Mouse (Mus musculus) intestine, postnatal 0 days (tissue): ENCODE measurements around the gene Mfsd6. TPM values are rescaled to one million over a fixed set of nuclear protein-coding genes. Genes with fewer than 3 reads are reported as not detected.
"Not testable (repeated sequence)": the region's sequence is repeated elsewhere in the genome, so short reads cannot be mapped to it uniquely, and the experiment has no call there.

ENCODE experiments used
- ATAC-seq: fragments of 200-750 bp; cut with Nextera tagmentation; 2 replicates; pipeline ENCODE4 v1.8.0; 2017; ENCODE audit warnings: mild to moderate bottlenecking, moderate TSS enrichment, moderate library complexity
- H3K27ac ChIP-seq: fragments of 300-500 bp; sonication (generic); 2 replicates; pipeline ENCODE4 v1.5.1; 2014; ENCODE audit warnings: mild to moderate bottlenecking, low read depth, low read length, moderate library complexity
- H3K27me3 ChIP-seq: fragments of 300-500 bp; sonication (generic); replicated peaks from 2 replicates; pipeline ENCODE4 v1.6.1; 2014; ENCODE audit warnings: low read length, mixed read lengths; ENCODE audit not compliant: control insufficient read depth, insufficient read depth
- H3K36me3 ChIP-seq: fragments of 300-500 bp; sonication (generic); 2 replicates; pipeline ENCODE4 v1.6.1; 2014; ENCODE audit warnings: mild to moderate bottlenecking, moderate library complexity; ENCODE audit not compliant: control insufficient read depth, insufficient read depth
- H3K4me1 ChIP-seq: fragments of 300-500 bp; sonication (generic); replicated peaks from 2 replicates; pipeline ENCODE4 v1.6.1; 2014; ENCODE audit warnings: antibody characterized with exemption, low read length, mixed read lengths; ENCODE audit not compliant: control insufficient read depth, insufficient read depth
- H3K4me2 ChIP-seq: fragments of 300-500 bp; sonication (generic); replicated peaks from 2 replicates; pipeline ENCODE4 v1.6.1; 2014; ENCODE audit warnings: low read depth, mild to moderate bottlenecking, moderate library complexity
- H3K4me3 ChIP-seq: fragments of 300-500 bp; sonication (generic); 2 replicates; pipeline ENCODE4 v1.5.1; 2014; ENCODE audit warnings: low read depth, low read length
- H3K9ac ChIP-seq: fragments of 300-500 bp; sonication (generic); 2 replicates; pipeline ENCODE4 v1.6.1; 2014; ENCODE audit warnings: mild to moderate bottlenecking, low read depth, low read length
- H3K9me3 ChIP-seq: fragments of 300-500 bp; sonication (generic); 2 replicates; pipeline ENCODE4 v1.6.1; 2016; ENCODE audit warnings: mixed run types; ENCODE audit not compliant: control insufficient read depth
- CTCF ChIP-seq: sonication (generic); IDR thresholded peaks from 2 replicates; pipeline ENCODE4 v1.5.1; 2016; ENCODE audit warnings: low read depth, mild to moderate bottlenecking, control low read depth, antibody characterized with exemption, moderate library complexity
- WGBS: fragments of 180-500 bp; shearing (Covaris S2); extraction: QIAGEN DNeasy Blood & Tissue Kit; methylation state at CpG from one replicate; pipeline ENCODE4 v1.1.7; 2014; 5-methylcytosine and 5-hydroxymethylcytosine counted together
- polyA plus RNA-seq: library from polyadenylated mRNA; unstranded; fragments of >200 nt; fragmentation: Nextera tagmentation; extraction: Ambion mirVana; gene quantifications from 2 replicates; pipeline ENCODE4 v1.2.1, GENCODE M21; 2015

The Mfsd6 gene
- polyA plus RNA-seq, 1 experiment from 2014 or later, result 9.1 TPM

- Histone ChIP-seq H3K9me3 (no peaks in the 10 kb centered on the region), H3K27me3 (no peaks in the 10 kb centered on the region), H3K4me2 (no peak overlapping the region), H3K36me3 (no peaks in the 10 kb centered on the region), H3K4me3 (no peak overlapping the region), H3K4me1 (no peaks in the 10 kb centered on the region), H3K27ac (no peak overlapping the region), H3K9ac (no peak overlapping the region)
- TF ChIP-seq CTCF, result no peak
- no peak for ATAC-seq
- whole genome bisulfite sequencing, result 88% methylated on average over 1 of the region's 1 CpGs
Measured at GRCm38 (mm10) chr1:52714451-52714850, 12.8 kb downstream of the Mfsd6 start.

- WGBS, result 48% methylated on average over 3 of the region's 3 CpGs
- no peak overlapping the region for H3K4me3 ChIP-seq
- H3K9ac ChIP-seq, result no peak overlapping the region
- no peaks in the 10 kb centered on the region for H3K9me3 ChIP-seq
- no peaks in the 10 kb centered on the region for H3K27me3 ChIP-seq
- H3K27ac ChIP-seq, result no peak overlapping the region
- no peaks in the 10 kb centered on the region for H3K4me1 ChIP-seq
- TF ChIP-seq CTCF, result no peak
- no peak for ATAC-seq
- no peak overlapping the region for H3K4me2 ChIP-seq
- H3K36me3 ChIP-seq, result no peaks in the 10 kb centered on the region
Measured at GRCm38 (mm10) chr1:52714021-52714420, 13.2 kb downstream of the Mfsd6 start.

- no peaks in the 10 kb centered on the region for H3K9me3 ChIP-seq
- no peak overlapping the region for H3K27ac ChIP-seq
- no peaks in the 10 kb centered on the region for H3K27me3 ChIP-seq
- no peak for ATAC-seq
- no peak overlapping the region for H3K4me2 ChIP-seq
- peaks cover 7% of the 10 kb centered on the region; the same call in 1 of the 2 replicates for H3K36me3 ChIP-seq
- no peak for TF ChIP-seq CTCF
- H3K4me3 ChIP-seq, result no peak overlapping the region
- no peaks in the 10 kb centered on the region for H3K4me1 ChIP-seq
- H3K9ac ChIP-seq, result no peak overlapping the region
- WGBS, result 60% methylated on average over 6 of the region's 6 CpGs
Measured at GRCm38 (mm10) chr1:52708745-52709144, 18.5 kb downstream of the Mfsd6 start.

GRCm38 (mm10) chr1:52707030-52707429 is 20.2 kb downstream of the Mfsd6 start:
- no peak overlapping the region for H3K9ac ChIP-seq
- peaks cover 7% of the 10 kb centered on the region; the same call in 1 of the 2 replicates for H3K36me3 ChIP-seq
- 91% methylated on average over 3 of the region's 3 CpGs for WGBS
- no peaks in the 10 kb centered on the region for H3K9me3 ChIP-seq
- no peak overlapping the region for H3K4me2 ChIP-seq
- H3K27me3 ChIP-seq, result no peaks in the 10 kb centered on the region
- H3K27ac ChIP-seq, result no peak overlapping the region
- TF ChIP-seq CTCF, result no peak
- no peaks in the 10 kb centered on the region for H3K4me1 ChIP-seq
- ATAC-seq, result no peak
- H3K4me3 ChIP-seq, result no peak overlapping the region

- no peak overlapping the region for H3K4me2 ChIP-seq
- no peaks in the 10 kb centered on the region for H3K4me1 ChIP-seq
- H3K9ac ChIP-seq, result no peak overlapping the region
- no peaks in the 10 kb centered on the region for H3K27me3 ChIP-seq
- no peak for TF ChIP-seq CTCF
- H3K4me3 ChIP-seq, result no peak overlapping the region
- no peaks in the 10 kb centered on the region; the same call in 1 of the 2 replicates for H3K36me3 ChIP-seq
- WGBS, result 81% methylated on average over 7 of the region's 7 CpGs
- H3K27ac ChIP-seq, result no peak overlapping the region
- ATAC-seq, result no peak
- H3K9me3 ChIP-seq, result no peaks in the 10 kb centered on the region
Measured at GRCm38 (mm10) chr1:52702738-52703491, 24.3 kb downstream of the Mfsd6 start.

- Histone ChIP-seq H3K4me3 (no peak overlapping the region), H3K9me3 (no peaks in the 10 kb centered on the region), H3K27me3 (no peaks in the 10 kb centered on the region), H3K9ac (no peak overlapping the region), H3K36me3 (no peaks in the 10 kb centered on the region), H3K27ac (no peak overlapping the region), H3K4me2 (no peak overlapping the region), H3K4me1 (no peaks in the 10 kb centered on the region)
- no peak for ATAC-seq
- no peak for TF ChIP-seq CTCF
- 93% methylated on average over 1 of the region's 1 CpGs for WGBS
Measured at GRCm38 (mm10) chr1:52701941-52702340, 25.3 kb downstream of the Mfsd6 start.

GRCm38 (mm10) chr1:52694456-52694855 is 32.8 kb downstream of the Mfsd6 start:
- H3K27me3 ChIP-seq, H3K36me3 ChIP-seq, H3K27ac ChIP-seq, H3K4me2 ChIP-seq, H3K9ac ChIP-seq, H3K4me1 ChIP-seq, H3K9me3 ChIP-seq, ATAC-seq, H3K4me3 ChIP-seq: not testable (repeated sequence)
- 90% methylated on average over 13 of the region's 13 CpGs for WGBS
